Mouse (Mus musculus): ENCODE measurements around the gene Snap25. TPM values are rescaled to one million over a fixed set of nuclear protein-coding genes. Genes with fewer than 3 reads are reported as not detected.

Snap25 gene
- total RNA-seq, 2 experiments from 2014 or later, result not detected

DNA sequence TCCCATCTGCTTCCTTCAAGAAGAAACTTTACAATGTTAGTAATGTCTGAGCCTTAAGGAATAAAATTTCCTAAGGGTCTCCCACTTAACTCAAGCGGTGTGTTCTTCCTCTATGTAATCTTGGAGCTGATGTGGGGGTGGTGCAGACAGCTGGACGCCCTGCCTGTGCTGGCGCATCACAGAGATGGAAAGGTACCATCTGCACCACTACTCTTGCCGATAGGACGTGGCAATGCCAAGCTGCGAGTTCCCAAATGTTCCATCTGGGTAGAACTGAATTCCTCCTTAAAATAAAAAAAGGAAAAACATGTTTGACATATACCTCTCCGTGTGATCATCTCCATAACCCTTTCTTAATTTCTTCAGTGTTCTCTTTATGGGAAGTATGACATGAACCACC lies 89.9 kb downstream of the Snap25 start:
- no peak for ATAC-seq (ENCODE audit: poor library complexity, severe bottlenecking)

DNA sequence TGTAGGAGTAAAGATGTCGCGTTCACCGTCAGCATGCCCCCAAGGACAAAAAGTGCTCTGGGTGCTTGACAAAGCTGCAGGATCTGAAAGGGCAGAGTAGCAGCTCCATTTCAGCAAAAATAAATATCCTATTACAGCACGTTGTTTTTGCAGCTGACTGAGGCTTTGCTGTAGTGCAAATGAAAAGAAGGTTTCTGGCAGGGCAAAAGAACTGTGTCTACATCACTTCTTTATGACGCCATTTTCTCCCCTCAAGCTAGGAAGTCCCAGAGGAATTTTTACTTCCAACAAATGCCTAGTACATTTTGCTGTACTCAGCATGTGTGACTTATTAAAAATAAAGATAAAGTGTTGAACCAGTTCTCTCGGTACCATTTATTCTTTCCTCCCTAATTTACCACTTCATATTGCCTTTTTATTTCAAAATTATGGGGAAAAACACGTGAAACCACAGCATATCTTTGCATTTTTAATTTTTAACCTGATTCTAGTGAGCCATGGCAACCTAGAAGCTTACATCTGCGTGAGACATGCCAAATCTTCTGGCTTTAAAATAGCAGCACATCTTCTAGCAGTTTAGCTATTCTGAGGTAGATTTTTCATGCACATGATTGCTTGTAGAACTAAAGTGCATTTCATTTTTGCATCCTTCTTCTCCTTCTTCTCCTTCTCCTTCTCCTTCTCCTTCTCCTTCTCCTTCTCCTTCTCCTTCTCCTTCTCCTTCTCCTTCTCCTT lies 94.9 kb downstream of the Snap25 start:
- ATAC-seq (ENCODE audit: poor library complexity, severe bottlenecking), result no peak

DNA sequence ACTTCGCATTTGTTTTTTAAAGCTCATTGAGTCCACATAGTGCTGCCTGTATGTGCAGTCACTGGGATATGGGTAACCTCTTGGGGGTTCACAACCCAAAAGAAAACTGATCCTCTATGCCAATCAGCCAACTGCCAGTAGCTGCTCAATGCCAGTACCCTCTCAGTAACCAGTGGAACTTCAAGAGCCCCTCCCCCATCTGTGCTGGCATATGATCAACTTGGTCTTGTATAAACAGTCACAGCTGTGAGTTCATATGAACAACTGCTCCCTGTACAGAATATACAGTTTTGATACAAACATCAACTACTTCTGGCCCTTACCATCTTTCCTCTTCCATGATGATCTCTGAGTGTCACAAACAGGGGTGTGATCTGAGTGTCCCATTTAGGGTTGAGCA lies 98.1 kb downstream of the Snap25 start:
- no peak for ATAC-seq (ENCODE audit: poor library complexity, severe bottlenecking)

DNA sequence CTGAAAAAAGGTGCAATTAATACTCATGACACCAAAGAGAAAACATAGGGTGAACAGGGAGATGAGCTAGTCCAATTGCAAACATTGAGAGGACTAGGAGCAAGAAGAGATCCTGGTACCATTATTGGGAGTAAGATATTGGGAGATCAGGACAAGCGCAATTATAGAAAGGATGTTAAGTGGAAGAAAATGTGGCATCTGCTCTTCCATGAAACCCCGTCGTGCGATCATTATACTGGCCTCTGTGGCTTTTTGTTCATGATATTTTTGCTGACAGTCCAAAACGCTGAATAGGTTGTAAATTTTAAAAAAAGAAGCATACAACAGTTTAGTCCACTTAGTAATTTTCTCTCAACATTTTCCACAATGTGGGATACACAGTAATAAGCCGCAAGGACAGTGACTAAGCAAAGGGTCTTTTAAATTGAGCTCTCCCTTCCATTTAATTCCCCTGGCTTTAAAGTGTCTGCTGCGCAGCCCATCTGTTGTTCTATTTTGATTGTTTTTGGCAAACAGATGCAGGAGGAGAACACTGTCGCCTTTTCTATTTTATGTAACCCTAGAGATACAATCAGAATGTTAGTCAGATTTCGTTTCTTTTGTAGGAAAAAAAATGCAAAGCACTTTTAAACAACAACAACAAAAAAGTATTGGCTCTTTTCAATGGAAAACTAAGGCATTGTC lies 103.6 kb downstream of the Snap25 start:
- no peak for ATAC-seq (ENCODE audit: poor library complexity, severe bottlenecking)

DNA sequence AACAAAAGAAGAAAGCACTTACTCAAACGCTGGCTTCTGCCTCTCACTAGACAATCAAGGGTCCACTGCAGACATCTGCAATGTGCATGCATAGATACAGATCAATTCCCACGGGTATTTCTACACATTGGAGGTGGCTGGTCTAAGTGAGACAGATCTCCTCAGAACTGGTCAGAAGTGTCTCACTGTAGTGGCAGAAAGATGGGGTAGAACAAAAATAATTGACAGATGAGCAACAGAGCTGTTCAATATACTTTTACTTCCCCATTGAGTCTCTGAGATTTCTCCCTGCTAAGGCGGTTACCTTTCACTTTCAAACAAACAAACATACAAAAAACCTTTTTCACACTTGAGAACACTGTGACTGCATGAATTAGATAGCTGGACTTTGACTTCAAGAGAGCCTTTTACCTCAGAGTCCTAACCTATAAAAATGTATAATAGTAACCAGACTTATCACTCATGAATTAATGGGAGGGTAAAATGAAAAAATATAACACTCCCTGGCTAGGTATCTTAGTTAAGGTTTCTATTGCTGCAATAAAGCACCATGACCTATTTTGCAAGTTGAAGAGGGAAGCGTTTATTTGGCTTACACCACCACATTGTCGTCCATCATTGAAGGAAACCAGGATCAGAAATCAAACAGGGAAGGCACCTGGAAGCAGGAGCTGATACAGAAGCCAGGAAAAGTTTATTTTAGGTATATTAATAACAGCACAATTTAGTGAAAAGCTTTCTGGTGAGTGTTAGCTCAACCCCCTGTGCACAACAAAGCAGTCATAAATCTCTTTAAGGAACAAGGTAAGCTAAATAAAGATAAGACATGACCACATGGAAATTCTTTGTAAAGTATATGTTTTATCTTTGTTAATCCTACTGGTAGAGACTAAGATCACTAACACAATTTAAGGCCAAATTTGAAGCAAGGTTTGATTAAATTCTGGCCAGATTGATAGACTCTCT lies 110.8 kb downstream of the Snap25 start:
- ATAC-seq (ENCODE audit: poor library complexity, severe bottlenecking), result no peak

DNA sequence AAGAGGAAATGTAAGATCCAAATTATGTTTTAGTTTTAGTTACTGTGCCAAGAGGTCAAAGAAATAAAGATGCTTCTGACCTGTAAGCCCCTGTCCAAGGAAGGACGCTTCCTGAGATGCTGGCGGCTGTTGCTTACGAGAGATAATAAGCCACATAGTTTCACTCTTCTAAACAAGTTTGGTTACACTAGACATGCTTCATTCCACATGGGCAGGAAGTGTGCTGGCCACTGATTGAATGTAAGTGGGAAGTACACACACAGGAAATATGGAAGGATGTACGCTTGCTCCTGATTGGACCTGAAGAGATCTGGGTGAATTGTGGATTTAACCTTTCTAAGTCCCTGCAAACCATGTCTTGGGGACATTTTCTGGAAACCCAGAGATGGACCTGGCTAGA lies 114.4 kb downstream of the Snap25 start:
- ATAC-seq (ENCODE audit: poor library complexity, severe bottlenecking), result no peak

Other genes with a start within 250 kb of the Snap25 start
- not detected in 2 replicates for gene Ankef1, start 211.5 kb upstream of the Snap25 start, total RNA-seq (2015)
- not detected in 2 replicates for gene Ankef1, start 211.5 kb upstream of the Snap25 start, total RNA-seq (2017)
- 35.9 and 57.9 TPM in 2 replicates for gene AL731706.2, start 172.2 kb downstream of the Snap25 start, total RNA-seq (2015)
- not detected in 2 replicates for gene AL731706.2, start 172.2 kb downstream of the Snap25 start, total RNA-seq (2017)
- gene Slx4ip, start 177.8 kb downstream of the Snap25 start, total RNA-seq (2015), result 6.1 and 8.5 TPM in 2 replicates
- 3.2 and 4.3 TPM in 2 replicates for gene Slx4ip, start 177.8 kb downstream of the Snap25 start, total RNA-seq (2017)
- 8.2 and 9.1 TPM in 2 replicates for gene AL731706.1, start 177.9 kb downstream of the Snap25 start, total RNA-seq (2015)
- gene AL731706.1, start 177.9 kb downstream of the Snap25 start, total RNA-seq (2017), result 15.7 and 18.2 TPM in 2 replicates
- gene Mkks, start 177.9 kb downstream of the Snap25 start, total RNA-seq (2015), result 22.0 and 25.6 TPM in 2 replicates
- 4.8 and 5.9 TPM in 2 replicates for gene Mkks, start 177.9 kb downstream of the Snap25 start, total RNA-seq (2017)